Mouse (Mus musculus): ENCODE measurements around the gene Prss45.

- TF ChIP-seq POLR2A (IDR thresholded peaks at IDR 0.05; ENCODE audit: low read depth, low read length) (no peak), CTCF (conservative IDR thresholded peaks at IDR 0.05 in 1 of 2, IDR thresholded peaks at IDR 0.05 in 1 of 2; ENCODE audit: low read depth in 2 of 2, low read length in 2 of 2) (no peak), RAD21 (IDR thresholded peaks at IDR 0.05; ENCODE audit: low read depth, low read length) (no peak), ZC3H11A (IDR thresholded peaks at IDR 0.05; ENCODE audit: low read depth, low read length) (no peak), KAT2A (IDR thresholded peaks at IDR 0.05; ENCODE audit: insufficient replicate concordance, low read length) (no peak), TBP (conservative IDR thresholded peaks at IDR 0.05; ENCODE audit: low read depth, low read length) (no peak), USF1 (IDR thresholded peaks at IDR 0.05; ENCODE audit: low read depth, low read length) (no peak), MYC (IDR thresholded peaks at IDR 0.05; ENCODE audit: low read depth, low read length) (no peak), GABPA (IDR thresholded peaks at IDR 0.05; ENCODE audit: insufficient replicate concordance, low read depth, low read length) (no peak), UBTF (IDR thresholded peaks at IDR 0.05; ENCODE audit: low read depth, low read length) (no peak), ZNF384 (IDR thresholded peaks at IDR 0.05; ENCODE audit: low read depth, low read length) (no peak), EP300 (IDR thresholded peaks at IDR 0.05; ENCODE audit: low read length) (no peak)
These were observed 45.7 kb downstream of the Prss45 start, which contains the start of gene Tmie for GRCm38 (mm10) chr9:110879998-110880561.

Measured in CH12.LX (cell line).